Mouse (Mus musculus) heart, adult 2 months (tissue): ENCODE data around the gene Gm3336.

Experiments
- CTCF ChIP-seq: fragments of 200-600 bp; IDR thresholded peaks from 2 replicates; pipeline ENCODE4 v1.8.1; 2022; ENCODE audit warnings: antibody characterized with exemption, mild to moderate bottlenecking, moderate library complexity
- POLR2A ChIP-seq: fragments of 200-500 bp; IDR thresholded peaks from 2 replicates; pipeline ENCODE4 v1.6.1; 2011; ENCODE audit warnings: mild to moderate bottlenecking, low read depth, low read length, control low read depth; ENCODE audit not compliant: insufficient read depth

GRCm38 (mm10) chr8:70715086-70715485 is 3.3 kb upstream of the Gm3336 start:
- TF ChIP-seq CTCF (no peak), POLR2A (no peak)
